26 mouse cellular contexts compared by ENCODE assay signal in genomic region chr8:47745848-47746247, GRCm38 (mm10). TPM values are rescaled to one million over a fixed set of nuclear protein-coding genes. Genes with fewer than 3 reads are reported as not detected.
DNase-seq lines count a peak whose midpoint lies in the region; ATAC-seq and TF ChIP-seq lines count a peak whose summit lies in the region.
"Had no signal": no experiment of that assay in that cellular context is flagged by ENCODE, and none has a peak within 500 bp of the region (broad histone marks: within the 10 kb centered on the region; RNA-seq: fewer than 3 reads in every experiment).

No protein-coding gene starts in this region.

- H3K4me2 ChIP-seq in embryonic facial prominence, embryonic 11.5 days (ENCODE audit: low read depth, low read length) = no peak overlapping the region
- no peak overlapping the region for H3K4me2 ChIP-seq in kidney, postnatal 0 days (ENCODE audit: low read length)
- H3K4me2 ChIP-seq: embryonic facial prominence, embryonic 13.5 days; embryonic facial prominence, embryonic 15.5 days; forebrain, embryonic 12.5 days had no signal

- no peak for TF ChIP-seq CTCF in kidney, adult 2 months (conservative IDR thresholded peaks at IDR 0.05; ENCODE audit: insufficient read depth, insufficient read length, low read depth, low read length)
- no peak for TF ChIP-seq CTCF in kidney, postnatal 0 days (IDR thresholded peaks at IDR 0.05; ENCODE audit: low read depth)

- no peak overlapping the region for H3K27ac ChIP-seq in embryonic facial prominence, embryonic 11.5 days (replicated peaks; ENCODE audit: low read depth, low read length)
- no peak overlapping the region for H3K27ac ChIP-seq in embryonic facial prominence, embryonic 10.5 days (replicated peaks)
- H3K27ac ChIP-seq in kidney, adult 2 months (ENCODE audit: insufficient read depth, low read depth, low read length) = peak overlapping the region; percentile 57; the same call in 1 of the 2 replicates
- H3K27ac ChIP-seq in kidney, postnatal 0 days = peak overlapping the region; percentile 21
- H3K27ac ChIP-seq: embryonic facial prominence, embryonic 13.5 days; embryonic facial prominence, embryonic 15.5 days; forebrain, embryonic 10.5 days; forebrain, embryonic 12.5 days had no signal

- no peaks in the 10 kb centered on the region for H3K9me3 ChIP-seq in embryonic facial prominence, embryonic 11.5 days (replicated peaks; ENCODE audit: control insufficient read depth, low read length)
- no peaks in the 10 kb centered on the region for H3K9me3 ChIP-seq in embryonic facial prominence, embryonic 10.5 days
- no peaks in the 10 kb centered on the region for H3K9me3 ChIP-seq in kidney, postnatal 0 days (replicated peaks; ENCODE audit: low read length)
- H3K9me3 ChIP-seq: embryonic facial prominence, embryonic 13.5 days; embryonic facial prominence, embryonic 15.5 days; forebrain, embryonic 10.5 days; forebrain, embryonic 12.5 days had no signal

- no peak for TF ChIP-seq POLR2A in kidney, adult 2 months (IDR thresholded peaks at IDR 0.05; ENCODE audit: low read depth, low read length)

- H3K27me3 ChIP-seq in embryonic facial prominence, embryonic 11.5 days (ENCODE audit: control insufficient read depth, insufficient read depth, low read length) = no peaks in the 10 kb centered on the region
- H3K27me3 ChIP-seq in embryonic facial prominence, embryonic 10.5 days (replicated peaks; ENCODE audit: low read depth, poor library complexity, severe bottlenecking) = no peaks in the 10 kb centered on the region
- no peaks in the 10 kb centered on the region for H3K27me3 ChIP-seq in kidney, adult 2 months (replicated peaks; ENCODE audit: control insufficient read depth, insufficient read depth, low read length)
- no peaks in the 10 kb centered on the region for H3K27me3 ChIP-seq in kidney, postnatal 0 days (ENCODE audit: insufficient read depth, low read length)
- H3K27me3 ChIP-seq: embryonic facial prominence, embryonic 13.5 days; embryonic facial prominence, embryonic 15.5 days had no signal

- no peaks in the 10 kb centered on the region for H3K36me3 ChIP-seq in embryonic facial prominence, embryonic 11.5 days (replicated peaks; ENCODE audit: control insufficient read depth, insufficient read depth, low read depth, low read length)
- H3K36me3 ChIP-seq in embryonic facial prominence, embryonic 10.5 days (replicated peaks) = no peaks in the 10 kb centered on the region
- H3K36me3 ChIP-seq in kidney, adult 2 months (ENCODE audit: control insufficient read depth, insufficient read depth, low read length) = no peaks in the 10 kb centered on the region
- no peaks in the 10 kb centered on the region for H3K36me3 ChIP-seq in kidney, postnatal 0 days (ENCODE audit: insufficient read depth, low read length)
- H3K36me3 ChIP-seq: embryonic facial prominence, embryonic 13.5 days; embryonic facial prominence, embryonic 15.5 days; forebrain, embryonic 10.5 days; forebrain, embryonic 12.5 days had no signal

- DNase-seq in adrenal gland, adult (ENCODE audit: inconsistent age in 2 of 2, low spot score in 1 of 2) = peak; percentile 16 to 54
- no peak for DNase-seq in adrenal gland, adult 18-20 months (ENCODE audit: low spot score in 2 of 2)
- DNase-seq in embryonic facial prominence, embryonic 11.5 days (ENCODE audit: low spot score) = peak; percentile 26
- DNase-seq in embryonic facial prominence, embryonic 10.5 days (ENCODE audit: low spot score) = no peak
- DNase-seq in kidney, adult 2 months = peak; percentile 20
- no peak for DNase-seq in kidney, adult 18-20 months
- DNase-seq in kidney, postnatal 0 days (ENCODE audit: low spot score) = peak; percentile 52
- no peak for DNase-seq in kidney, adult 9 months
- DNase-seq: adrenal gland, adult 2 months; adrenal gland, postnatal 10 days; adrenal gland, postnatal 25 days; B cell, adult 2 months; cerebellum, adult 11 months; cerebellum, adult 18-20 months; cerebellum, adult 8-10 months; cerebellum, adult 9-11 months; cerebellum, postnatal 14 days; cerebellum, postnatal 36 days; embryo, embryonic 11 days had no signal

- WGBS in embryonic facial prominence, embryonic 11.5 days = 23% methylated on average over 6 of the region's 6 CpGs
- 28% methylated on average over 6 of the region's 6 CpGs for WGBS in embryonic facial prominence, embryonic 10.5 days
- WGBS in kidney, adult 2 months = 18% methylated on average over 6 of the region's 6 CpGs
- WGBS in kidney, postnatal 0 days = 20% methylated on average over 6 of the region's 6 CpGs

- no peak overlapping the region for H3K9ac ChIP-seq in embryonic facial prominence, embryonic 11.5 days (replicated peaks; ENCODE audit: low read length)
- no peak overlapping the region for H3K9ac ChIP-seq in kidney, postnatal 0 days (ENCODE audit: low read depth, low read length)
- H3K9ac ChIP-seq: embryonic facial prominence, embryonic 13.5 days; embryonic facial prominence, embryonic 15.5 days; forebrain, embryonic 12.5 days had no signal

- no peaks in the 10 kb centered on the region for H3K4me1 ChIP-seq in embryonic facial prominence, embryonic 11.5 days (ENCODE audit: control insufficient read depth, insufficient read depth, low read length)
- peaks cover 15% of the 10 kb centered on the region for H3K4me1 ChIP-seq in embryonic facial prominence, embryonic 10.5 days
- H3K4me1 ChIP-seq in kidney, adult 2 months (ENCODE audit: control insufficient read depth, insufficient read depth, low read length) = peaks cover 7% of the 10 kb centered on the region; the same call in 1 of the 2 replicates
- H3K4me1 ChIP-seq in kidney, postnatal 0 days (replicated peaks; ENCODE audit: insufficient read depth, low read length) = no peaks in the 10 kb centered on the region
- H3K4me1 ChIP-seq: embryonic facial prominence, embryonic 13.5 days; embryonic facial prominence, embryonic 15.5 days; forebrain, embryonic 12.5 days had no signal

- no peak for ATAC-seq in embryonic facial prominence, embryonic 11.5 days (replicated peaks; ENCODE audit: insufficient number of reproducible peaks, low FRiP score, low TSS enrichment, low read depth)
- ATAC-seq in kidney, postnatal 0 days (replicated peaks; ENCODE audit: low FRiP score, low read depth) = 0 out of 2 replicates have a peak, but pooled peaks have one; percentile 6
- ATAC-seq: forebrain, embryonic 14.5 days; forebrain, embryonic 16.5 days had no signal

- no peak overlapping the region for H3K4me3 ChIP-seq in embryonic facial prominence, embryonic 11.5 days (ENCODE audit: low read depth, low read length)
- no peak overlapping the region for H3K4me3 ChIP-seq in embryonic facial prominence, embryonic 10.5 days
- H3K4me3 ChIP-seq in kidney, adult 2 months (ENCODE audit: insufficient read depth, low read depth, low read length) = no peak overlapping the region
- no peak overlapping the region for H3K4me3 ChIP-seq in kidney, postnatal 0 days (replicated peaks; ENCODE audit: low read depth, low read length)
- H3K4me3 ChIP-seq: embryonic facial prominence, embryonic 13.5 days; embryonic facial prominence, embryonic 15.5 days; erythroblast, embryonic 14.5 days; forebrain, embryonic 10.5 days; forebrain, embryonic 12.5 days had no signal

RNA-seq across cellular contexts. Expression of gene Cdkn2aip, which starts 32.1 kb away (rescaled TPM):
- total RNA-seq in adrenal gland, adult 18-20 months (2021) = 10 to 100 TPM; 11.8 to 13.1 TPM
- polyA plus RNA-seq in embryonic facial prominence, embryonic 11.5 days (2014; fragmentation: Nextera tagmentation; extraction: Ambion mirVana) = 38.2 and 38.6 TPM in 2 replicates
- polyA plus RNA-seq in embryonic facial prominence, embryonic 10.5 days (2016; fragmentation: Nextera tagmentation; extraction: Ambion mirVana) = 38.2 and 38.5 TPM in 2 replicates
- 3.9 and 6.3 TPM in 2 replicates for polyA plus RNA-seq in kidney, adult 2 months (2012; rRNA removed)
- 23.6 and 27.5 TPM in 2 replicates for polyA plus RNA-seq in kidney, postnatal 0 days (2015; fragmentation: Nextera tagmentation; extraction: Ambion mirVana)

Comparison
In these comparisons a context has a peak if more than half of its experiments do, and no peak if none do; other contexts are left out.
1. DNase-seq: peak in adrenal gland, adult (2 of 2), embryonic facial prominence, embryonic 11.5 days (single experiment), kidney, adult 2 months (single experiment) and kidney, postnatal 0 days (single experiment); none in adrenal gland, adult 18-20 months (0 of 2), embryonic facial prominence, embryonic 10.5 days (single experiment), kidney, adult 18-20 months (single experiment) and kidney, adult 9 months (single experiment).
2. H3K27ac ChIP-seq: peak in kidney, adult 2 months (single experiment) and kidney, postnatal 0 days (single experiment); none in embryonic facial prominence, embryonic 11.5 days (single experiment) and embryonic facial prominence, embryonic 10.5 days (single experiment).